Mouse (Mus musculus): ENCODE measurements around the gene Taf3. TPM values are rescaled to one million over a fixed set of nuclear protein-coding genes. Genes with fewer than 3 reads are reported as not detected.

Taf3 gene
- total RNA-seq (2023), result 7.9 TPM in 2 replicates

GRCm38 (mm10) chr2:10048461-10048860 is at the start of gene Taf3:
Taf3 (minus strand) TSS chr2:10048596.

DNA sequence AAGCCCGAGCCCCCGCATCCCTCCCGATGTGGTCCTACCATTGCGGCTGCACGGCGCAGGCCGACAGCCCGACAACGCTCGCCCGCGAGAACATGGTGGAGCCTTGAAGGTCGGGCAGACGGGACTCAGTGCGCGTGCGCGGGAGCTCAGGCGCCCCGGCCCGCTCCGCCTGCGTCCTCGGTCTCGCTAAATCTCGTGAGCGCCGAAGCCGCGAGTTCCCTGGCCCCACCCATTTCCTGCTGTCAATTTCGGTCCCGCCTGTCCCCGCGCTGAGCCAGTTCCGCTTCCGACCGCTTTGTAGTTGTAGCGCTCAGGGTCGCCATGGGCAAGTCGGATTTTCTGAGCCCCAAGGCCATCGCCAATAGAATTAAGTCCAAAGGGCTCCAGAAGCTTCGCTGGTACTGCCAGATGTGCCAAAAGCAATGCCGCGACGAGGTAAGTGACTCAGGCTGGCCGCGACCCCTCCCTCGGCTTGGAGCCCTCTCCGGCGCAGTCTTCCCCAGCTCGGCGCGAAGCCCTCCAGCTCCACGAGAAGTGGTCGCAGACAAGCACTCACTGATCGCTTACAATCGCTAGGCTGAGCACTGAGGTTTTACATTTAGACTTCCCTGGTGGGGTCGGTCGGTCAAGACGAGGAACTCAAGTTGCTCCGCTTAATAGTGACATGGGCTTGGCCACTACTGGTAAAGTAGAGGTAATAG is 32.1 kb upstream of the Taf3 start, which contains the start of the genes Atp5c1 and Kin:
Gene Atp5c1, minus strand, starts transcription at position 201 of the 701 bp plus-strand sequence.
Gene Kin, plus strand, starts transcription at position 284 of the 701 bp plus-strand sequence.

GRCm38 (mm10) chr2:9889651-9890183 is 158.7 kb downstream of the Taf3 start, which contains the start of gene Gata3:
Gata3 (minus strand) TSS chr2:9890034.

GRCm38 (mm10) chr2:9888913-9889650 is 159.3 kb downstream of the Taf3 start, which contains the start of gene 9230102O04Rik:
9230102O04Rik (minus strand) TSS chr2:9889540.

DNA sequence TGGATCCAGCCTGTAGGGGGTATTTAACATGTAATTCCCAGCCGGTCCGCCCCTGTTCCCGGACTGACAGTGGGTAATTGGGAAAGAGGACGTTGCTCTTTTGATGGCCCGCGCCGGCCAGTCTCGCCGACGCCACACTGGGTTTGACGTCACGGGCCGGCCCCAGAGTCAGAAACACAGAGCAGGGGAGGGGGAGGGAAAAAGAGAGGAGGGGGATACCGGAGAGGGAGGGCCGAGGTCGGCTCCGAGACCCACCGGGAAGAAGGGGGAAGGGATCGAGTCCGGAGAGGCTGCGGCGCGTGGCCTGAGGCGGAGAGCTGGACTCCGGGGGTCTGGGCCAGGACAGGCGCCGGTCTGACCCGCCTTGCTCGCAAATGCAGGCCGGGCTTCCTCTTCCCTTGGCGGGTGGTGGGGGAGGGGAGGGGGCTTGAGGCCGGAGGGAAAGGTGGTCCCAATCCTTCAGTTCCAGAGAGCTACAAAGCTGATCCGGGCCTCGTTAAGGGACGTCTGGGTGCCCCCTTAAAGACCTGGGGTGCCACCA is 167.3 kb downstream of the Taf3 start, which contains the start of gene 4930412O13Rik:
Gene 4930412O13Rik, plus strand, starts transcription at position 202 of the 541 bp plus-strand sequence.

Other genes starting within 250 kb of the Taf3 start
- gene 4930412O13Rik, start 167.3 kb downstream of the Taf3 start, total RNA-seq (2023), result not detected in 2 replicates
- not detected in 2 replicates for gene 9230102O04Rik, start 159.1 kb downstream of the Taf3 start, total RNA-seq (2023)
- 0.32 and 1.0 TPM in 2 replicates for gene Gata3, start 158.6 kb downstream of the Taf3 start, total RNA-seq (2023)
- gene Atp5c1, start 31.9 kb upstream of the Taf3 start, total RNA-seq (2023), result 92.0 and 99.3 TPM in 2 replicates
- gene Kin, start 32.0 kb upstream of the Taf3 start, total RNA-seq (2023), result 14.8 and 20.3 TPM in 2 replicates
- gene Itih2, start 82.8 kb upstream of the Taf3 start, total RNA-seq (2023), result not detected in 2 replicates
- 7.0 and 9.0 TPM in 2 replicates for gene Itih5, start 105.0 kb upstream of the Taf3 start, total RNA-seq (2023)

Data from neutrophil, adult 65 days (primary cell).